In the genomic region with DNA sequence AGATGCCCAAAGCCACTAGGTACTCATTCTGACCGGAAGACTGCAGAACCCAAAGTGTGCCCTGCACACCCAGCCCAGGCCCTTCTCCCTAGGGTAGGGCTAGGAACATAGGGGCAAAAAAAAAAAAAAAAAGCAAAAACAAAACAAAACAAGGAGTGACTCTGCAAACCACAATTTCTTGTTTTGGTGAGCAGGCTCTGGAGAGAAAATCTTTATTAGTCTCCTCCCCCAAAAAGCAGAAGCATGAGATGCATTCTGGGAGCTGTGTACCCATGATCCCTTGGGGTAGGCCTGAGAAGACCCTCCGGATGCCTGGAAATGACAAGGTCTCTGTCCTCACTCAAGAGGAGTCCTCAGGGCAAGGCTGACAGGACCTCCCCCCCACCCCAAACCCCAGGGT, we compare ENCODE assay signal across 22 mouse cellular contexts. TPM values are rescaled to one million over a fixed set of nuclear protein-coding genes. Genes with fewer than 3 reads are reported as not detected.
DNase-seq lines count a peak whose midpoint lies in the region; ATAC-seq and TF ChIP-seq lines count a peak whose summit lies in the region.
"Had no signal": no experiment of that assay in that cellular context is flagged by ENCODE, and none has a peak within 500 bp of the region (broad histone marks: within the 10 kb centered on the region; RNA-seq: fewer than 3 reads in every experiment).

No protein-coding gene starts in this region.

- no peaks in the 10 kb centered on the region for H3K27me3 ChIP-seq in CH12.LX (replicated peaks)
- H3K27me3 ChIP-seq: heart, embryonic 12.5 days; midbrain, embryonic 12.5 days had no signal

- H3K9me3 ChIP-seq in CH12.LX (replicated peaks; ENCODE audit: low read length): peaks cover 8% of the 10 kb centered on the region
- H3K9me3 ChIP-seq: midbrain, embryonic 12.5 days had no signal

- H3K36me3 ChIP-seq in CH12.LX (replicated peaks in 1 of 2; ENCODE audit: control insufficient read depth in 1 of 2, insufficient read depth in 1 of 2, low read length in 1 of 2) (peaks cover 6 to 46% of the 10 kb centered on the region in 2 experiments), macrophage (ENCODE audit: inconsistent target) (peaks cover 26% of the 10 kb centered on the region)

- TF ChIP-seq POLR2A in CH12.LX (IDR thresholded peaks at IDR 0.05; ENCODE audit: low read depth, low read length): no peak
- no peak for TF ChIP-seq POLR2A in lung, adult 2 months (IDR thresholded peaks at IDR 0.05; ENCODE audit: borderline replicate concordance, extremely low read depth, low read depth, low read length)

- TF ChIP-seq CTCF in CH12.LX (conservative IDR thresholded peaks at IDR 0.05 in 1 of 2, IDR thresholded peaks at IDR 0.05 in 1 of 2; ENCODE audit: low read depth in 2 of 2, low read length in 2 of 2): no peak
- TF ChIP-seq CTCF in lung, adult 2 months (IDR thresholded peaks at IDR 0.05; ENCODE audit: insufficient read depth, low read length): no peak

- peaks cover 12 to 55% of the 10 kb centered on the region in 2 experiments for H3K4me1 ChIP-seq in CH12.LX (ENCODE audit: control insufficient read depth in 1 of 2, insufficient read depth in 2 of 2)
- peaks cover 10% of the 10 kb centered on the region for H3K4me1 ChIP-seq in lung, adult 2 months (ENCODE audit: control insufficient read depth, insufficient read depth, low read length)

- dilution Hi-C loops in CH12.LX (cut with MboI; ENCODE audit: extremely low pct_ligation_motif_present, extremely low pct_unique_long_range_greater_than_20kb, low sequenced_read_pairs): no loop called here

- in situ Hi-C loops in CH12.LX (cut with MboI; ENCODE audit: low pct_ligation_motif_present, low pct_unique_long_range_greater_than_20kb, low sequenced_read_pairs): loop anchor here (5.0 to 10.0 kb wide), 2 partner anchors 83 to 115 kb away; no protein-coding TSS in a partner anchor

- no peak overlapping the region for H3K9ac ChIP-seq in CH12.LX (ENCODE audit: insufficient read depth, low read depth)
- H3K9ac ChIP-seq: heart, embryonic 12.5 days; midbrain, embryonic 12.5 days had no signal

- H3K27ac ChIP-seq in CH12.LX (ENCODE audit: insufficient read depth, low read depth) (no peak overlapping the region), macrophage (peak overlapping the region; percentile 87)
- H3K27ac ChIP-seq: embryonic facial prominence, embryonic 10.5 days; forebrain, embryonic 10.5 days; midbrain, embryonic 12.5 days had no signal

- peak; percentile 6; the same call in 1 of the 2 replicates for ATAC-seq in granulocyte monocyte progenitor cell, adult 5-6 weeks (replicated peaks; ENCODE audit: poor library complexity, severe bottlenecking)
- ATAC-seq: forebrain, embryonic 16.5 days; lung, postnatal 0 days had no signal

- no peak overlapping the region for H3K4me2 ChIP-seq in CH12.LX (ENCODE audit: insufficient read depth, low read depth, poor library complexity, severe bottlenecking)
- H3K4me2 ChIP-seq: heart, embryonic 12.5 days; midbrain, embryonic 12.5 days had no signal

- no peak for TF ChIP-seq EP300 in CH12.LX (IDR thresholded peaks at IDR 0.05; ENCODE audit: low read length)

- H3K79me2 ChIP-seq in CH12.LX (replicated peaks; ENCODE audit: control insufficient read depth, extremely low read depth, insufficient read depth, poor library complexity, severe bottlenecking): no peaks in the 10 kb centered on the region; the same call in 1 of the 2 replicates
- H3K79me2 ChIP-seq in macrophage (ENCODE audit: inconsistent target): peaks cover 82% of the 10 kb centered on the region

- DNase-seq in 416B (ENCODE audit: low read depth) (peak; percentile 55), CH12.LX (ENCODE audit: extremely low read depth) (no peak), adipocyte (ENCODE audit: low spot score) (no peak)
- DNase-seq in T-cell, adult 2 months (ENCODE audit: low spot score): no peak
- no peak for DNase-seq in kidney, adult 9 months
- DNase-seq in lung, adult 2 months: no peak
- DNase-seq: adrenal gland, adult 8-10 months; cerebellum, adult 8-10 months; heart, postnatal 10 days; kidney, adult 11 months; kidney, postnatal 4 days; left cerebral cortex, postnatal 4 days; right cerebral cortex, postnatal 14 days; thymus, postnatal 14 days had no signal

- no peak for TF ChIP-seq RAD21 in CH12.LX (IDR thresholded peaks at IDR 0.05; ENCODE audit: low read depth, low read length)

- WGBS in macrophage (ENCODE audit: missing documents): 4% methylated on average over 2 of the region's 2 CpGs
- 88% methylated on average over 2 of the region's 2 CpGs for WGBS in lung, adult 2 months

- H3K4me3 ChIP-seq in CH12.LX (replicated peaks in 1 of 3; ENCODE audit: low read depth in 2 of 3, low read length in 2 of 3, poor library complexity in 1 of 3) (no peak overlapping the region), macrophage (ENCODE audit: inconsistent target) (no peak overlapping the region)
- no peak overlapping the region for H3K4me3 ChIP-seq in lung, adult 2 months (replicated peaks; ENCODE audit: extremely low read depth, low read depth, low read length)
- H3K4me3 ChIP-seq: forebrain, embryonic 10.5 days; heart, embryonic 12.5 days; midbrain, embryonic 12.5 days had no signal

TF ChIP-seq in CH12.LX, 34 proteins besides CTCF, POLR2A, EP300 and RAD21:
- no peak for TF ChIP-seq JUN (IDR thresholded peaks at IDR 0.05; ENCODE audit: insufficient read depth, low read depth, low read length)
- TF ChIP-seq NRF1 (IDR thresholded peaks at IDR 0.05; ENCODE audit: low read depth, low read length): no peak
- peak; percentile 50; the same call in 1 of the 2 replicates for TF ChIP-seq ZNF384 (IDR thresholded peaks at IDR 0.05; ENCODE audit: low read depth, low read length)

RNA-seq across cellular contexts. Expression of gene Prex1, which starts 3.7 kb away (rescaled TPM):
- total RNA-seq in CH12.LX (2012; rRNA removed): 11.6 and 18.5 TPM in 2 replicates
- 4.9 and 5.5 TPM in 2 replicates for total RNA-seq in CH12.LX (2014; rRNA removed)
- 14.6 and 19.5 TPM in 2 replicates for polyA plus RNA-seq in CH12.LX (2012; ENCODE audit: insufficient read length, low read depth)
- 29.4 and 39.0 TPM in 2 replicates for total RNA-seq in granulocyte monocyte progenitor cell, adult 5-6 weeks (2014; fragmentation: Nextera tagmentation)
- total RNA-seq in granulocyte monocyte progenitor cell, adult 5-6 weeks (2017): 13.4 and 15.6 TPM in 2 replicates
- total RNA-seq in macrophage (2018; cell fraction: chromatin; rRNA removed): 100 to 1,000 TPM; 118 to 441 (median 223) TPM
- total RNA-seq in macrophage (2018; cell fraction: cytosol; rRNA removed): 100 to 1,000 TPM in 13 of 26 experiments, 10 to 100 TPM in 13; 69.1 to 196 (median 100) TPM
- 100 to 1,000 TPM in 22 of 26 experiments, 10 to 100 TPM in 4; 83.5 to 258 (median 137) TPM for total RNA-seq in macrophage (2018; cell fraction: nucleus; rRNA removed)
- polyA plus RNA-seq in macrophage (2018): 51.9 to 91.8 TPM (median 63.2 TPM) in 3 replicates
- 61.1 and 64.0 TPM in 2 replicates for polyA plus RNA-seq in lung, adult 2 months (2012; rRNA removed)
